Mouse (Mus musculus) stomach, embryonic 15.5 days (tissue): Measurements from ENCODE around the gene Irf2bpl. TPM values are rescaled to one million over a fixed set of nuclear protein-coding genes. Genes with fewer than 3 reads are reported as not detected.

Experiments
- ATAC-seq: fragments of 200-750 bp; cut with Nextera tagmentation; 2 replicates; pipeline ENCODE4 v1.8.0; 2017; ENCODE audit warnings: low read depth, moderate number of reproducible peaks, moderate TSS enrichment; ENCODE audit not compliant: insufficient read depth, low FRiP score
- H3K27ac ChIP-seq: fragments of 300-500 bp; sonication (generic); 2 replicates; pipeline ENCODE4 v1.5.1; 2015; ENCODE audit warnings: mild to moderate bottlenecking, inconsistent platforms
- H3K27me3 ChIP-seq: fragments of 300-500 bp; sonication (generic); replicated peaks from 2 replicates; pipeline ENCODE4 v1.6.1; 2015; ENCODE audit warnings: inconsistent platforms
- H3K36me3 ChIP-seq: fragments of 300-500 bp; sonication (generic); 2 replicates; pipeline ENCODE4 v1.6.1; 2015; ENCODE audit warnings: inconsistent platforms
- H3K4me1 ChIP-seq: fragments of 300-500 bp; sonication (generic); 2 replicates; pipeline ENCODE4 v1.6.1; 2015; ENCODE audit warnings: inconsistent platforms
- H3K4me2 ChIP-seq: fragments of 300-500 bp; sonication (generic); 2 replicates; pipeline ENCODE4 v1.6.1; 2015; ENCODE audit warnings: mild to moderate bottlenecking, inconsistent platforms
- H3K4me3 ChIP-seq: fragments of 300-500 bp; sonication (generic); replicated peaks from 2 replicates; pipeline ENCODE4 v1.5.1; 2015; ENCODE audit warnings: inconsistent platforms
- H3K9ac ChIP-seq: fragments of 300-500 bp; sonication (generic); 2 replicates; pipeline ENCODE4 v1.6.1; 2015; ENCODE audit warnings: inconsistent platforms
- H3K9me3 ChIP-seq: fragments of 300-500 bp; sonication (generic); 2 replicates; pipeline ENCODE4 v1.6.1; 2016; ENCODE audit warnings: inconsistent platforms
- WGBS: fragments of 180-500 bp; shearing (Covaris S2); methylation state at CpG from one replicate; pipeline ENCODE4 v1.1.7; 2015; 5-methylcytosine and 5-hydroxymethylcytosine counted together
- polyA plus RNA-seq: library from polyadenylated mRNA; unstranded; fragments of >200 nt; fragmentation: Nextera tagmentation; extraction: Ambion mirVana; gene quantifications from 2 replicates; pipeline ENCODE4 v1.2.1, GENCODE M21; 2015

The Irf2bpl gene
- 28.4 and 29.3 TPM in 2 replicates for polyA plus RNA-seq

GRCm38 (mm10) chr12:86884197-86885058, at the start of gene Irf2bpl:
Gene Irf2bpl (minus strand): TSS chr12:86884798.
- Histone ChIP-seq H3K4me3 (peak within 1 kb of the TSS; percentile 67), H3K9ac (peak within 1 kb of the TSS; percentile 96), H3K27ac (peak within 1 kb of the TSS; percentile 100), H3K4me2 (peak within 1 kb of the TSS; percentile 92), H3K36me3 (no peaks in the 10 kb centered on the region), H3K4me1 (peaks cover 54% of the 10 kb centered on the region), H3K27me3 (no peaks in the 10 kb centered on the region), H3K9me3 (no peaks in the 10 kb centered on the region)
- WGBS = 0% methylated on average over 69 of the region's 82 CpGs
- ATAC-seq = peak; percentile 87

GRCm38 (mm10) chr12:86932575-86932952, 48.0 kb upstream of the Irf2bpl start:
- no peak overlapping the region for H3K27ac ChIP-seq
- no peak overlapping the region for H3K4me2 ChIP-seq
- no peaks in the 10 kb centered on the region for H3K9me3 ChIP-seq
- ATAC-seq = no peak; the same call in 1 of the 2 replicates
- H3K27me3 ChIP-seq = no peaks in the 10 kb centered on the region
- peaks cover 7% of the 10 kb centered on the region; the same call in 1 of the 2 replicates for H3K4me1 ChIP-seq
- no peak overlapping the region for H3K9ac ChIP-seq
- H3K4me3 ChIP-seq = no peak overlapping the region
- 42% methylated on average over 6 of the region's 6 CpGs for WGBS
- H3K36me3 ChIP-seq = no peaks in the 10 kb centered on the region

- WGBS = 21% methylated on average over 7 of the region's 7 CpGs
- Histone ChIP-seq H3K4me2 (no peak overlapping the region), H3K27me3 (no peaks in the 10 kb centered on the region), H3K36me3 (no peaks in the 10 kb centered on the region), H3K9ac (no peak overlapping the region), H3K4me1 (peaks cover 7% of the 10 kb centered on the region; the same call in 1 of the 2 replicates), H3K27ac (no peak overlapping the region), H3K4me3 (no peak overlapping the region), H3K9me3 (no peaks in the 10 kb centered on the region)
- no peak; the same call in 1 of the 2 replicates for ATAC-seq
Observed at GRCm38 (mm10) chr12:86931919-86932574, 47.4 kb upstream of the Irf2bpl start.

GRCm38 (mm10) chr12:86930934-86931729, 46.5 kb upstream of the Irf2bpl start:
- no peaks in the 10 kb centered on the region for H3K36me3 ChIP-seq
- no peak overlapping the region for H3K4me2 ChIP-seq
- ATAC-seq = no peak
- no peaks in the 10 kb centered on the region for H3K9me3 ChIP-seq
- no peak overlapping the region for H3K27ac ChIP-seq
- H3K4me1 ChIP-seq = peaks cover 7% of the 10 kb centered on the region; the same call in 1 of the 2 replicates
- no peak overlapping the region for H3K4me3 ChIP-seq
- no peak overlapping the region for H3K9ac ChIP-seq
- H3K27me3 ChIP-seq = no peaks in the 10 kb centered on the region
- 77% methylated on average over 6 of the region's 6 CpGs for WGBS

- no peak overlapping the region for H3K9ac ChIP-seq
- no peak overlapping the region for H3K4me2 ChIP-seq
- no peaks in the 10 kb centered on the region for H3K9me3 ChIP-seq
- no peak overlapping the region for H3K27ac ChIP-seq
- H3K36me3 ChIP-seq = no peaks in the 10 kb centered on the region
- peak; percentile 30; the same call in 1 of the 2 replicates for ATAC-seq
- peaks cover 9% of the 10 kb centered on the region; the same call in 1 of the 2 replicates for H3K4me1 ChIP-seq
- 7% methylated on average over 5 of the region's 5 CpGs for WGBS
- H3K4me3 ChIP-seq = no peak overlapping the region
- H3K27me3 ChIP-seq = no peaks in the 10 kb centered on the region
Observed at GRCm38 (mm10) chr12:86923837-86924236, 39.2 kb upstream of the Irf2bpl start.

GRCm38 (mm10) chr12:86918983-86919722, 34.6 kb upstream of the Irf2bpl start:
- peak; percentile 35; the same call in 1 of the 2 replicates for ATAC-seq
- no peak overlapping the region for H3K4me3 ChIP-seq
- H3K9me3 ChIP-seq = no peaks in the 10 kb centered on the region
- H3K27ac ChIP-seq = peak overlapping the region; percentile 60; the same call in 1 of the 2 replicates
- no peaks in the 10 kb centered on the region for H3K27me3 ChIP-seq
- 70% methylated on average over 17 of the region's 17 CpGs for WGBS
- peaks cover 19% of the 10 kb centered on the region for H3K4me1 ChIP-seq
- H3K9ac ChIP-seq = no peak overlapping the region
- H3K4me2 ChIP-seq = no peak overlapping the region
- no peaks in the 10 kb centered on the region for H3K36me3 ChIP-seq

GRCm38 (mm10) chr12:86918361-86918967, 33.9 kb upstream of the Irf2bpl start:
- no peak for ATAC-seq

GRCm38 (mm10) chr12:86916796-86917573, 32.4 kb upstream of the Irf2bpl start:
- Histone ChIP-seq H3K4me2 (no peak overlapping the region), H3K4me1 (peaks cover 32% of the 10 kb centered on the region), H3K4me3 (no peak overlapping the region), H3K27ac (no peak overlapping the region), H3K36me3 (no peaks in the 10 kb centered on the region), H3K9ac (no peak overlapping the region), H3K27me3 (no peaks in the 10 kb centered on the region), H3K9me3 (no peaks in the 10 kb centered on the region)
- WGBS = 77% methylated on average over 7 of the region's 7 CpGs
- ATAC-seq = no peak

More at GRCm38 (mm10) chr12:86918361-86918967, 33.9 kb upstream of the Irf2bpl start:
- peak overlapping the region; percentile 60; the same call in 1 of the 2 replicates for H3K27ac ChIP-seq
- no peak overlapping the region for H3K9ac ChIP-seq
- H3K4me3 ChIP-seq = no peak overlapping the region
- H3K9me3 ChIP-seq = no peaks in the 10 kb centered on the region
- WGBS = 25% methylated on average over 11 of the region's 11 CpGs
- H3K4me1 ChIP-seq = peaks cover 21% of the 10 kb centered on the region
- H3K4me2 ChIP-seq = no peak overlapping the region
- no peaks in the 10 kb centered on the region for H3K36me3 ChIP-seq
- H3K27me3 ChIP-seq = no peaks in the 10 kb centered on the region

- H3K9ac ChIP-seq = no peak overlapping the region
- no peak for ATAC-seq
- 58% methylated on average over 7 of the region's 7 CpGs for WGBS
- H3K4me2 ChIP-seq = no peak overlapping the region
- peaks cover 37% of the 10 kb centered on the region for H3K4me1 ChIP-seq
- no peak overlapping the region for H3K4me3 ChIP-seq
- H3K9me3 ChIP-seq = no peaks in the 10 kb centered on the region
- H3K27ac ChIP-seq = no peak overlapping the region
- no peaks in the 10 kb centered on the region for H3K27me3 ChIP-seq
- H3K36me3 ChIP-seq = no peaks in the 10 kb centered on the region
Observed at GRCm38 (mm10) chr12:86915617-86916016, 31.0 kb upstream of the Irf2bpl start.

GRCm38 (mm10) chr12:86914756-86915155, 30.2 kb upstream of the Irf2bpl start:
- H3K9ac ChIP-seq = no peak overlapping the region
- no peak overlapping the region for H3K4me3 ChIP-seq
- no peaks in the 10 kb centered on the region for H3K36me3 ChIP-seq
- no peaks in the 10 kb centered on the region for H3K27me3 ChIP-seq
- WGBS = 46% methylated on average over 6 of the region's 6 CpGs
- ATAC-seq = no peak
- no peaks in the 10 kb centered on the region for H3K9me3 ChIP-seq
- peaks cover 37% of the 10 kb centered on the region for H3K4me1 ChIP-seq
- no peak overlapping the region for H3K4me2 ChIP-seq
- H3K27ac ChIP-seq = no peak overlapping the region
